Mouse (Mus musculus) layer of hippocampus, postnatal 36 days (tissue): ENCODE data around the gene Cnnm4. TPM values are rescaled to one million over a fixed set of nuclear protein-coding genes. Genes with fewer than 3 reads are reported as not detected.
A peak's percentile ranks its signal among the peaks of the same experiment; 100 is the strongest.

Source experiments
- DNase-seq, 2 experiments: peaks; one replicate each; pipeline ENCODE4 v3.0.0; 2022
- total RNA-seq, 2 experiments: library from RNA; stranded (reverse); gene quantifications; 2 replicates each; pipeline ENCODE4 v1.2.3; 2021

Cnnm4 gene
- 10 to 100 TPM; 15.4 to 17.0 TPM for total RNA-seq

DNA sequence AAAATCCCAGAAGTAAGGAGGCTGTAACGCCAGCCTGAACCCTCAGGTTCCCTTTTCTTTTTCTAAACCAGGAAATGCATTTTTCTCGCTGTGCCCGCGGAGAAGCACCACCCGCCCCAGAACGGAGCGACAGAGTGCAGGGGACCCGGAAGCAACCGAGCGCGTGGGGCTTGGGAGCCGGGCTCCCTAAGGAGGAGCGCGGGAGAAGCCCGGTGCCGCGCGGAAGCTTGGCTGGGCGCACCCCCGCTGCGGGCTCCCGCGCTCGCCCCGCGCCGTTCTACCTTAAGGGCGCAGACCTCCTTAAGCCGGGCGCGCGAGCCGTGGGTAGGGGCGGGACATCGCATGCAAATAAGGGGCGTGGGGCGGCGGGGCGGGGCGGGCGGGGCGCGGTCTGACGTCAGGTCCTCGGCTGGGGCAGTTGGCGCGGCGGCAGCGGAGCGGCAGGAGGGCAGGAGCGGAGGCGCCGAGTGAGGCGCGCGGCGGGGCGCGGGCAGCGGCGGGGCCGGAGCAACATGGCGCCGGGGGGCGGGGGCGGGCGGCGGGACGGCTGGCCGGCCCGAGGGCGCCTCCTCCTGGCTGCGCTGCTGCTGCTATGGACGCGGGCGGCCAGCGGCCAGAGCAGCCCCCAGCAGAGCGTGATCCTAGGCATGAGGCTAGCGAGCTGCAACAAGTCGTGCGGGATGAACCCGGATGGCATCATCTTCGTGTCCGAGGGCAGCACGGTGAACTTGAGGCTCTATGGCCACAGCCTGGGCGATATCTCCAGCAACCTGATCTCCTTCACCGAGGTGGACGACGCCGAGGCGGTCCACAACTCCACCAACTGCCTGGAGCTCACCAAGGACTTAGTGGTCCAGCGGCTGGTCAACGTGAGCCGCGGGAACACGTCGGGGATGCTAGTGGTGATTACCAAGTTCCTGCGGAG, at the start of gene Cnnm4:
Gene Cnnm4, plus strand, starts transcription at position 440 of the 925 bp plus-strand sequence.
- DNase-seq, result peak; percentile 81 to 83

DNA sequence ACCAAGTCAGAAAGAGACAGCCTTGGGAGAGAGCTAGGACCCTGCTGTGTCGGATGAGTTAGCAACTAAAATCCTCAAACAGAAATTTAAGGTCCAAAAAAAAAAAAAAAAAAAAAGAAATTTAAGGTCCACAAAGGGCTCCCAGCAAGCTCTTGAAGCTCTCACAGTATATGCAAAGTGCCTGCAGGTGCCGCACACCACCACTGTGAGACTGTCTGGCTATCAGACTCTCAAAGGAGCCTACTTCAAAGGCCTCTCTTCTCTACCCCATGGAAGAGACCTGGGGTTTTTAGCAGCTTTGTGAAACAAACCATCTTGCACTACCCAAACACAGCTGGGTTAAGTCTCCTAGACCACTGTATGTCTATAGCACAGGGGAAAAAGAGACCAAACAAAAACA, 41.9 kb upstream of the Cnnm4 start:
- no peak for DNase-seq

DNA sequence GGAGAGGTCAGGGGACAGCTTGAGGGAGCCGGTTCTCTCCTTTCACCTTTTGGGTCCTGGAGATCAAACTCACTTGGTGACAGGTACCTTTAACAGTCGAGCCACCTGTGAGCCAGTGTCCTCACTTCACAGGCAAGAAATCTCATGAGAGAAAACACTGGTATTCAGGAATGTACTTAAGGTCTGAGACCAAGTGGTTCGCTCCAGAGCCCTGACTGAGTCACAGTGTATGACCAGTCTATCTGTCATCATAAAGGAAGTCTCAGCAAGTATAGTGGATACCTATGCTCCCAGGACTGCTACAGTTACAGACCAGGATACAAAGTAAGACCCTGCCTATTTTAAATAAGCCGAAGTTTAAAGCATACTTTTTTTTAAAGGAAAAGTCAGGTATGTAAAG, 38.4 kb upstream of the Cnnm4 start:
- DNase-seq, result no peak

DNA sequence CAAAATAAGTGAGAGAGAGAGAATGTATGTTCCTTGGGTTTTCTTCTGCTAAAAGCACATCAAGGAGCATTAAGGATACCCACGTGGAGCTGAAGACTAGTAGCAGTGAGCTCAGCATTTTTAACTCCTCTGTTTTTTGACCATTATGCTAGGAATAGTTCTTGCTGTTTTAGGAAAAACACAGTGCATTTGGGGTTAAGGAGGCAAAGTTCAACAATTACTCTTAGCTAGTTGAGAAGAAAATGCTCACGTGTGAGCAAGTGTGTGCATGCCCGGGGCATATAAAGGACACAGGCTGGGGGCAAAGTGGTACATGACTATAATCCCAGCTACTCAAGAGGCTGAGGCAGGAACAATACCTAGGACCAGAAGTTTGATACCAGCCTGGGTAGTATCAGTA, 37.8 kb upstream of the Cnnm4 start:
- no peak for DNase-seq

DNA sequence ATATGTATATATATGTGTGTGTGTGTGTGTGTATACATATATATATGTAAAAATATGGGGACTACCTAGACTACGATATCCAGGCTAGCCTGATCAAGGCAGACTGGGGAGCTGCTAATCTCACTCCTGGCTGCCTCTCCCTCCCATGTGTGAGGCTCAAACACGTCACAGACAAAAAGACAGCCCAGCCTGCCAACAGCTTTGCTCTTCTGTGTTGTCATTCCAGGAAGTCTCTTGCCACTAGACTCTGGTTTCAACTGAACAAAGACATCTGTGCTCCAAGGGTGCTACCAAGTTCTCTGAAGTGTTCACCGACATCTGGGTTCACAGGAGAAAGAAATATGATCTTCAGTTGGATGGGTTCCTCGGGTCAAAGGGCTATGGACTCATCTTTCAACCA, 36.3 kb upstream of the Cnnm4 start:
- no peak for DNase-seq

DNA sequence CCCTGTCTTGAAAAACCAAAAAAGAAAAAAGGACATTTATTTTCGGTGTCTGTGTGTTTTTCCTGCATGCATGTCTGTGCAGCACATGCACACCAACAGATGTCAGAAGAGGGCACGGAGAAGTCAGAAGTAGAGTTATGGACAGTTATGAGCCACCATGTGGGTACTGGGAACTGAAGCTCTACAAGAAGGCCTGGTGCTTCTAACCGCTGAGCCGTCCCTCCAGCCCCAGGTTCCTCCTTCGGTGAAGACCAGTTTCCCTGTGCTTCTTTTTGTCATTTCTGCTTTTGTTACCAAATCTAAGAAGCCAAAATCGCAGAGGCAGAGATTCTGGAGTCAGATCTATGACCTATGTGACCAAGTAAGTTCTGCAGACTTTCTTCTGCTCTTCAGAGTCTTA, 34.9 kb upstream of the Cnnm4 start:
- DNase-seq, result no peak

DNA sequence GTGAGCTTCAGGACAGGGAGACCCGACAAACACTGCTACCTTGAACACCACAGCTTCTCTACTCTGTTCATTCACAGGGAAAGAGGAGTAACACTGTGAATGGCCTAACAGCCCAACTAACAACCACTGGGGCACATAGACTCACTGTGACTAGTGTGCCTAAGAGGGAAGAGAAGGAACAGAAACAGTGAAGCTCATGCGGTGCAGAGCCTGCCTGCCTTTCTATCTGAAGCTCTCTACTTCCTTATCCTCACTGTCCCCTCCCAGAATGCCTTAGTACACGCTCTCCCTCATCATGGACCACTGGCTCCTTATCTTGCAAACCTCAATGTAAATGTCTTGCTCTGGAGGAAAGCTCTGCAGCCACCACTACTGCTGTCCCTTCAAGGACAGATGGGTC, 34.2 kb upstream of the Cnnm4 start:
- no peak for DNase-seq

DNA sequence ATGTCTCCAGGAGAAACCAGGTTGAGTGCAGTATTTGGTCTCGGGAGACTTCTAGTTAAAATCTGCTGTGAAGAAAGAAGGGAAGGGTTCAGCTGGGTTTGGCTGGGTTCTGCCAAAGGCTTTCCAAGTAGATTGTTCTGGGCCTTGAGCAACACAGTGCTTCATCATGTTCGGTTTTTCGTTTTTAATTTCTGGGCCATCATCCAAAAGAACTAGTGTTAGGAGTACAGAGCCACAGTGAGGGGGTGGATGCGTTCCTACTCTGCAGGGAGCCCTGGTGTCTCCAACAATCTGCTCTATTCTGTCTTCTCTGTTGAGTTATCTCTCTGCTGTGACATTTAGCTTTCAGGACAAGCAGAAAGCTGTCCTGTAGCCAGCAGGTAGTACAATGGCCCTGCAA, 30.3 kb upstream of the Cnnm4 start:
- peak; percentile 60 to 64 for DNase-seq

DNA sequence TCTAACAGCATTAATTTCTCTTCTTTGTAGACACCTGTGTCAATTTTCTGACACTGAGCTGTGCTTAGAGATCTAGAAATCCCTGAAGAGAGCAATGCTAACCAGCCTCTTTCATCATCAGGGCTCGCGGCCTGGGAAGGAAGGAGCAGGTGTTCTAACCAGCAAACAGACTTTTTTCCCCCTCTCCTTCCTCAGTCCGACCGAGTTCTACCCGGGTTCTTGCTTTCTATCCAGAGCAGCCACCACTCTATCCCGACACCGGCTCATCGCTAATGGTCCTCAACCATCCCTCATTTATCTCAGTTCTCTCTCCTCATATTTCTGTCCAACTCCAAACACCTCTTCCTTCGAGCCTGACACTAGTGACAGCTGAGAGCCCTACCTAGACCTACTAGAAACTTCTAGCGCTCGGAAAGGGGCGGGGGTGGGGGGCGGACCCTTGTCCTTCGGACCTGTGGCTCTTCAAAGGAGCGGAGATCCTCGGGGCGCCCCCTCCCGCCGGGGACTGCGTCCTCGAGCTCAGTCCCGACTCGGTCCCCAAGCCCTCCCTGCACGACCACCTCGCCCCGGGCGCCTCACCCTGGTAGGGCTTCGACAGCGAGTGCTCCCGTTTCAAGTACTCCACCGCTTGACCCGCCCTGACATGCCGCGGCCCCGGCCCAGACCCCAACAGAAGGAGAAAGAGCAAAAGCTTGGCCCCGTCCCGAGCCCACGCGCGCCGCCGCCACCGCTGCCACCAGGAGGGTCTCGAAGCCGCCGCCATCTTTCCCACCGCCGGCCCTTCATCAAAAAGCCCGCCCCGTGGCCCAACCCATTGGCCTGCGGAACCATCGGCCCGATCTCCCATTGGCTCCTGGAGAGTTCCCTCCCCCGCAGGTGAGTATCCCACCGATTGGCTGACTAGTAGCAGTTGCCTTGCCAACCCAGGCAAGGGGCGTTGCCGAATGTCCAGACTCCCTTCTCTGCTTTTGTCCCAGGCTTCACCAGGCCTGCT, 26.7 kb upstream of the Cnnm4 start, which contains the start of gene Lman2l:
Gene Lman2l, minus strand, starts transcription at position 801 of the 994 bp plus-strand sequence.
- peak; percentile 95 to 96 for DNase-seq

DNA sequence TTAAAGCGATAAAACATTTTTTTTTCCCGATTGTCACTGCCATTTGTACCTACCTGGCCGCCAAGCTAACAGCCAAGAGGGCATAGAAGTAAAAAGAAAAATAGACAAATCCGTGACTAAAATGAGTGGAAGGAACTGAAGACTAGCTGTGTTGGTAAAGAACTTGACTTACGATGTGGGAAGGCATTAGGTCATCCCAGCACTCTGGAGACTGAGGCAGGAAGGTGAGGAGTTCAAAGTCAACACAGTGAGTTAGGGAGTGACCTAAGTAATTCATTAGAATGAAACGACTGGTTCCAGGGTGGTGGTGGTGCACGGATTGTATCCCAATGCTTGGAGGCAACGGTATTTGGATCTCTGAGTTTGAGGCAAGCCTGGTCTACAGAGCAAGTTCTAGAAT, 25.9 kb upstream of the Cnnm4 start:
- DNase-seq, result no peak

DNA sequence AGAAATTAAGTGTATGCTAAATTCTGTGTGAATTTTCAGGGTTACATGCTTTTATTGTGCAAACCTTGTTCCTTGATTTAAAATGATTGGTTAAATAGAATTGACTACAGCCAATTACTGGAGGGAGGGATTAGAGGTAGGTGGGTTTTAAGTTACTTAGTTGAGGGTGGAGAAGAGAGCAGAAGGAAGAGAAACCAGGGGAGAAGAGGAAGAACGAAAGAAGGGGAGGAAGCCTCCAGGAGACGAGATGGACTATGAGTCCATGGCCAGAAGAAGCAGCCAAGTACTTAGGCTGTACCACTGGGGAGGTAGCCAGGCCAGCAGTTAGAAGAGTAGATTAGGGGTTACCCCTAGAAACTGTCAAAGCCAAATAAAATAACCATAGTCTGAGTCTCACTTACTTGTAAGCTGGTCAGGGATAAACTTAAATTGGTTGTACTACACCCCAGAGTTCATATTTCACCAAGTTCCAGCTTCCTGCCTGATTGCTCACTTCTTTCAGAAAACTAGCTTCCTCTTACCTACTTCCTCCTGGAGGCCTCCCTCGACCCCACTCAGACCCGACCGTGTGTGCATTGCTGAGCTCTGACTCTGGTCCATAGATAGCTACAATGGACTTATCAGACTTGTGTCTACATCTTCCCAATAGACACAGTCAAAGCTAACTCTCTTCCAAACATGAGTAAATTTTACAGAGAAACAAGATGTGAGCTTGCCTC, 25.2 kb upstream of the Cnnm4 start:
- no peak for DNase-seq

DNA sequence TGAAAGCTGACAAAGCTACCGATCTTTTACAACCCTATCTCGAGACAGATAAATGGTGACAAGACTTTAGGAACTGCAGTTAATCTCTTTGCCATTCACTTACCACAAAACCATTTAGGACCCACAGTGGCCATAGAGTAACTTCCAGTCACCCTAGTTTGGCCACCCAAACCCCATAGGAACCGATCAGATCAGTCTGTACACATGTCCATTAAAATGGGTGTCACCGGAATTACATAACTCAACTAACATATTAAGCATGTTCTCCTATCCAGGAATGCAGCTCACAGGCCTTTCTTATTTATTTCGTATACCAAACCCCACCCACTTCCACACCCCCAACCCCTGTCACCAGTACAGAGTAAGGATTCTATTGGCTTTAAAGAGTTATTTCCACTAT, 24.6 kb upstream of the Cnnm4 start:
- no peak for DNase-seq

DNA sequence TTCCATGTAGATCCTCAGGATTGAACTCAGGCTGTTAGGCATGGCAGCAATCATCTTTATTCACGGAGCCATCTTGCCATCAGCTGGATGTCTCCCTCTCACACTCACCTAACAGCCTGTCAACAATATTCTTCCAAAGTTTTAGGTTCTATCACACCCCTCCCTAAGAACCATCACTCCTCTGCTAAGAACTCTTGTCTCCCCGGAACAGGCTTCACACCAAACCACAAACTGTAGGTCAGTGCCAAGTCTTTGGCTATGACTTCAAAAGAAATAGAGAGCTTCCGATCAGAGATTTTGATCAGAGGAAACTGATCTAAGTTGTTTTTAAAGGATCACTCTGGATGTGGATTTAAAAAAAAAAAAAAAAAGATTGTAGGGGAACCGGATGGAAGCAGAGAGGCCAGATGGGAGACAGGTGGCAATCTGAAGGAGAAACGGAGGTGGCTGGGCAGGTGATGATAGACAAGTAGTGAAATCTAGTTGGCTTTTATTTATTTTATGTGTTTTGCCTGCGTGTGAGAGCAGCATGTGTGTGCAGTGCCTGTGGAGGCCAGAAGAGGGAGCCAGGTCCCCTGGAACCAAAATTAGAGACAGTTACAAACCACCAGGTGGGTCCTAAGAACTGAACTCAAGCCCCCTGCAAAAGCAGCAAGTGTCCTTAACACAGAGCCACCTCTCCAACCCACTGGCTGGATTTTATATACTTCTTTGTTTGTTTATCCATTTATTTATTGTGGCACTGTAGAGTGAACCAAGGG, 17.2 kb upstream of the Cnnm4 start:
- DNase-seq, result no peak

DNA sequence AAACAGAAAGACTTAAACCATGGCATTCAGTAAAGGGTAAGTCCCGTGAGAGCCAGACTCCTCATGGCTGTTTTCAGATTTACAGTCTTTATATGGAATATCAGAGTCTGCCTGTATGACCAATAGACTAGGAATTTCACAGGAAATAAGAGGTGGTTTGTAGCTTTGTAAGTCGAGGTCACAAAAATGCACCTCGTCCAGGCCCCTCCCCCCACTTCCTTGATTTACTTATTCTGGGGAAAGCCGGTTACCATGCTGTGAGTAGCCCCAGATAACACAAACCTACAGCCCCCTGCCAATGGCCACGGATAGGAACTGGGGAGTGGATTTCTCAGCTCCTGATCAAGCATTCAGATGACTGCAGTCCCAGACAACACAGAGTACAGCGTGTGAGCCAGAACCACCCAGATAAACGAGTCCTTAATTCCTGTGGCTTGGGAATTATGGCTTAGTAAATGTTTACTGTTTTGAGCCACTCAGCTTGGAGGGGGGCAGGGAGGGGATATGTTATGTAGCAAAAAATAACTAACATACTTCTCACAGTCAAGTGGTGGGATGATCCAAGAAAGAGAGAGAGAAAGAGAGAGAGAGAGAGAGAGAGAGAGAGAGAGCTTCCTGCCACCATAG, 13.9 kb upstream of the Cnnm4 start:
- DNase-seq, result no peak

DNA sequence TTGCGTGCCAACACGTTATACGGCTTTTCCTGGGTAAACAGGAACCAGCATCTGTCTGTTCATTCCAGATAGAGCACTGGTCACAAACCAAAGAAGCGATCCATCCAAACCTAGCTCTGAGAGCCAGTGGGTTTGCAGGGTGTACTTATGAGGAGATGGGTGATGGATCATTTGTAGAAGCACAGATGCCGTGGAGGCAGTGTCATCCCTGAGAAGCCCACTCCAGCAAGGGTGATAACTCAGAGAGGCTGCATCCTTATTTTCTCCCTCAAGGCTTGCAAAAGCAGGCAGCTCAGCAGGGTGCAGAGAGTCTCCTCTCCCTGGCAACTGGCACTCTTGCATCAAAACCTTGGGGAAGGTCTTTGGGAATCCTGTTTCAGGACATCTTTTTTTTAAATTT, 13.3 kb upstream of the Cnnm4 start:
- DNase-seq, result no peak

DNA sequence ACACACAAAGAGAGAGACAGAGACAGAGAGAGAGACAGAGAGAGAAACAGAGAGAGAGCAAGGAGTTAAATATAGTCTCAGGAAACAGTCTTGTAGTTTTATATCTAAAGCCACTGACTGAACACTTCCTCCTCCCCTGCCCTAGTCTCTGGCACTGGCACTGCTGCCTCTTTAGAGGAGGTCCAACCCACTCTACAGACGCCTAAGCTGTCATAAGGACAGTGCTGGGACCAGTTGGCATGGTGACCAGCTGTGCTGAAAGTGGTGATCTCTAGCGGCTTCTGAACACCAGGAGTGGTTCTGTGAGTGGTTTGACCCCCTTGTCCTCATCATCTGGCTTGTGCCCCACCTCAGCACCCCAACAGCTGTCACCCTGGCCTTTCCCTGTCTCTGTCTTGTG, 9.6 kb upstream of the Cnnm4 start:
- no peak for DNase-seq

DNA sequence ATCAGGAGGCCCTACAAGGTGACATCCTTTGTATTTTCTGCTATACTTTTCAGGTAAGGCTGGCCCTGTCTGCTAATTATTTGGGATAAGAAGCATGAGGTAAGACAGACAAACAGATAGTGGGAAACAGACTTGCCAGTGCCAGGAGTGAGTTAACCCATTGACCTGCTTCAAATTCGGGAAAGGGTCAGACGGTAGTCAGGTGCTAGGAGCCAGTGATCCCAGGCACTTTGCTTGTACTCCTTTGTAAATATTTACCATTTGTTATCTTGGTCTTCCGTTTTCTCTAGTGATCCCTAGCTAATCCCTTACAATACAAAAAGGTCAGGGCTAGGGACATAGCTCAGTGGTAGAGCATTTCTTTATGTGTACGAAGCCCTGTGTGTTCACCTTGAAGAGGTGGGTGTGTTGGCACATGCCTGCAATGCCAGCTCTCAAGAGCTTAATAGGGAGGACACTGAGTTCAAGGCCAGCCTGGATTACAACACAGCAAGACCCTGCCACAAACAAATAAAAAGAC, 5.7 kb upstream of the Cnnm4 start:
- no peak for DNase-seq

DNA sequence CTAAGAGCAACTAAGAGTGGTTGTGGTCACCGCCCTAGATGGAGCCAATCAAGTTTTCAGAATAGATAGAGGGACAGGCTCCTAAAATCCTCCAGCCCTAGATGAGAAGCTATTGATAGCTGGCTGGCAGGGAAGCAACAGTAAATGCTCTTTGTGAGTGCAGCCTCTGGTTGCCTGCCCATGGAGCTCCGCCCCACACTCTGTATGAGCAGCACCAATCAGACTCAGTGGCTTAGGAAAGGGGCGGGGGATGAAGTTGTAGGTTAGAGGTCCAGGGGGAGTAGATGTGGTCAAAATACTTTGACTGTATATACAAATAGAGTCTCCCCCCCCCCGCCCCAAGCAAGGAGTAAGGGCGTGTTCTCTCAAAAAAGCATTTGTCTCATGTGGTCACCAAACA, 4.0 kb upstream of the Cnnm4 start:
- DNase-seq, result no peak

DNA sequence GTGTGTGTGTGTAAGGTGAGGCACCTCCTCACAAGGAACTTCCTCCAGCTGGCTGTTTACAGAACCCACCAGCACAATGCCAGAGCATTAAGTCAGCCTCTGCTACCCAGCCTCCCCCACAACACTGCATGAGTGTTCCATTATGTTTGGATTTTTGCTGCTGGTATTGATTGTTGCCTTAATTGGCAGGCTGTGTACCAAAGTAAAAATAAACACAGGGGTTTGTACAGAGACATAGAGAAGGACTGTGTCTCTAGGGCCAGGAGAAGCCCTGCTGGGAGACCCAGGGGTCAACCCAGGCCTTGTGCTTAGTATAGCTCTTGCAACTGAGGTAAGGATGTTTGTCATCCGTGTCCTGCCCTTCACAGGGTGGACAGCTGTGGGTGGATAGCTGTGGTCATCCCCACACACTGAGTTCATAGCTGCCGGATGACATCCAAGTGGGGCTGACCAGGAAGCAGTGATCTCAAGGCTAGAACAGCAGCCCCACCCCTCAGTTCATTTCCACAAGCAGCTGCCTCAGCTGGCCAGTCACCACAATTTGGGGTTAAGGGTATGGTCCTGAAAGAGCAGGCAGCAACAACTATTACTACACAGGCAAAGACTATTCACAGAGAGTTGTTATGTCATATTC, 1.5 kb upstream of the Cnnm4 start:
- DNase-seq, result no peak

DNA sequence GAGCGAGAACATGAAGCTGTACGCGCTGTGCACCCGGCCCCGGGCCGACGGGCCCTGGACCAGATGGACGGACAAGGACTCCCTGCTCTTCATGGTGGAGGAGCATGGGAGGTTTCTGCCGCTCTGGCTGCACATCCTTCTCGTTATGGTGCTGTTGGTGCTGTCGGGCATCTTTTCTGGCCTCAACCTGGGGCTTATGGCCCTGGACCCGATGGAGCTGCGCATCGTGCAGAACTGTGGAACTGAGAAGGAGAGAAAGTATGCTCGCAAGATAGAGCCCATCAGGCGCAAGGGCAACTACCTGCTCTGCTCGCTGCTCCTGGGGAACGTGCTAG, 653 bp downstream of the Cnnm4 start:
- peak in 1 of 2 experiments; percentile 41 for DNase-seq
